Mouse (Mus musculus) layer of hippocampus, postnatal 36 days (tissue): Measurements from ENCODE around the gene Nfkbil1. TPM values are rescaled to one million over a fixed set of nuclear protein-coding genes. Genes with fewer than 3 reads are reported as not detected.

Experiments
- DNase-seq, 2 experiments: peaks; one replicate each; pipeline ENCODE4 v3.0.0; 2022
- total RNA-seq, 2 experiments: library from RNA; stranded (reverse); gene quantifications; 2 replicates each; pipeline ENCODE4 v1.2.3; 2021

Gene Nfkbil1
- total RNA-seq, 2 experiments from 2014 or later = 13.3 to 13.6 TPM

GRCm38 (mm10) chr17:35253293-35254093, 17.9 kb upstream of the Nfkbil1 start:
- no peak for DNase-seq

- DNase-seq = no peak
Measured at GRCm38 (mm10) chr17:35252619-35253292, 17.2 kb upstream of the Nfkbil1 start.

- no peak for DNase-seq
Measured at GRCm38 (mm10) chr17:35251981-35252380, 16.4 kb upstream of the Nfkbil1 start.

GRCm38 (mm10) chr17:35251162-35251719, 15.6 kb upstream of the Nfkbil1 start:
- no peak for DNase-seq

GRCm38 (mm10) chr17:35250348-35251120, 14.9 kb upstream of the Nfkbil1 start:
- no peak for DNase-seq

GRCm38 (mm10) chr17:35249451-35250197, 14.0 kb upstream of the Nfkbil1 start:
- DNase-seq = no peak

GRCm38 (mm10) chr17:35248986-35249385, 13.4 kb upstream of the Nfkbil1 start:
- no peak for DNase-seq

- DNase-seq = no peak
Measured at GRCm38 (mm10) chr17:35247144-35247543, 11.6 kb upstream of the Nfkbil1 start.

- DNase-seq = no peak
Measured at GRCm38 (mm10) chr17:35245731-35246623, 10.4 kb upstream of the Nfkbil1 start.

GRCm38 (mm10) chr17:35244999-35245398, 9.4 kb upstream of the Nfkbil1 start:
- no peak for DNase-seq

GRCm38 (mm10) chr17:35243086-35243485, 7.5 kb upstream of the Nfkbil1 start:
- DNase-seq = peak in 1 of 2 experiments; percentile 55

GRCm38 (mm10) chr17:35242015-35242941, 6.7 kb upstream of the Nfkbil1 start:
- peak in 1 of 2 experiments; percentile 48 for DNase-seq

- DNase-seq = peak; percentile 97
Measured at GRCm38 (mm10) chr17:35241305-35242014, 5.9 kb upstream of the Nfkbil1 start, which contains the start of gene Ddx39b. TSS of gene Ddx39b (plus strand) at chr17:35241746.

GRCm38 (mm10) chr17:35240384-35241304, 5.1 kb upstream of the Nfkbil1 start:
- DNase-seq = no peak

GRCm38 (mm10) chr17:35239700-35240099, 4.1 kb upstream of the Nfkbil1 start:
- DNase-seq = no peak

- no peak for DNase-seq
Measured at GRCm38 (mm10) chr17:35237504-35237903, 1.9 kb upstream of the Nfkbil1 start.

- DNase-seq = no peak
Measured at GRCm38 (mm10) chr17:35236996-35237395, 1.4 kb upstream of the Nfkbil1 start.

- peak; percentile 99 to 100 for DNase-seq
Measured at GRCm38 (mm10) chr17:35236390-35236746, 776 bp upstream of the Nfkbil1 start.
